Mouse (Mus musculus) ES-CJ7 (cell line): ENCODE measurements around the gene Bcr.

Source experiments
- DNase-seq: peaks from one replicate; pipeline ENCODE4 v3.0.0; 2011; ENCODE audit warnings: low read depth, low spot score

The Bcr gene

DNA sequence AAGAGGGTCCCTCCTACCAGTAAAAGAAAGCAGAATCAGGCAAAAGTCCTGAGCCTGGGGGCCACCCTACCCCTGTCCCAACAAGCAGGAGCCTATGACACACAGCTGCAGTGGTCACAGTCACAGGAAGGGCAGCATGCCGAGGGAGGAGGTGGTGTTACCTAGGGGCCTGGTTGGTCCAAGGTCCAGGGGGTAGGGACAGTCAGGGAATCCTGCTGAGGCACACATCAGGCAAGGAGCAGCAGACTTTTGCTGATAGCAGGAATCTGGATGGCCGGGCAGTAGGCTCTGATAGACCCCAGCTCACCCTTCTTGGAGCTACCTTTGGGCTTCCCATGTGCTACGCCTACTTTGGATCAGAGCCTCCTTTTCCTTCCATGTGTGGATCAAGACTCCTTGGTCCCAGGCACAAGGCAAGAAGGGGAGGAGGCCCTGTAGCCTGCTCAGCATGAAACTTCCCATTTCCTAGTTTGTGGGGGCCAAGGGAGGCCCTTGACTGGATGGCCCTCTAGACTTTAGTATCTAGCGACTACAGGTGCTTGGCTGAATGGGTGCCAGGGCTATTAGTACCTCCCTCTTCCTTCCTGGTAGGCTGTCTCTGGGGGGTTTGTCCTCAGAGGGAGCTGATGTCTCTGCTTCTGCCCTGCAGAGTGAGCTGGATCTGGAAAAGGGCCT lies 70.1 kb downstream of the Bcr start:
- DNase-seq = no peak

DNA sequence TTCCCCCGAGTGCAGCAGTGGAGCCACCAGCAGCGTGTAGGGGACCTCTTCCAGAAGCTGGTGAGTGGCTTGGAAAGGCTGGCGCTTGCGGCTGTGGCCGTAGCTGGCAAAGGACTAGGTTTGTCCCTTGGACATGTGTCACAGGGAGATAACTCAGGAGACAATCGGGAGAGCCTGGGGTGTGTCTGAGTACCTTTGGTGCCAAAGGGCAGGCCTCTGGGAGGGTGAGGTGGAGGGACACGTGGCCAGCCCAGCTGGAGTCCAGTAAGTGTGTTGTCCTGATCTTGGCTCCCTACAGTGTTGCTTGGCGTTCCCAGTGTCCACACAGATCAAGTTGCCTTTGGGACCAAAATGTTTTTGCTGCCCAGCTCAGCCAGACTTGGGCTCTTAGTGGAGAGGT lies 71.2 kb downstream of the Bcr start:
- no peak for DNase-seq

DNA sequence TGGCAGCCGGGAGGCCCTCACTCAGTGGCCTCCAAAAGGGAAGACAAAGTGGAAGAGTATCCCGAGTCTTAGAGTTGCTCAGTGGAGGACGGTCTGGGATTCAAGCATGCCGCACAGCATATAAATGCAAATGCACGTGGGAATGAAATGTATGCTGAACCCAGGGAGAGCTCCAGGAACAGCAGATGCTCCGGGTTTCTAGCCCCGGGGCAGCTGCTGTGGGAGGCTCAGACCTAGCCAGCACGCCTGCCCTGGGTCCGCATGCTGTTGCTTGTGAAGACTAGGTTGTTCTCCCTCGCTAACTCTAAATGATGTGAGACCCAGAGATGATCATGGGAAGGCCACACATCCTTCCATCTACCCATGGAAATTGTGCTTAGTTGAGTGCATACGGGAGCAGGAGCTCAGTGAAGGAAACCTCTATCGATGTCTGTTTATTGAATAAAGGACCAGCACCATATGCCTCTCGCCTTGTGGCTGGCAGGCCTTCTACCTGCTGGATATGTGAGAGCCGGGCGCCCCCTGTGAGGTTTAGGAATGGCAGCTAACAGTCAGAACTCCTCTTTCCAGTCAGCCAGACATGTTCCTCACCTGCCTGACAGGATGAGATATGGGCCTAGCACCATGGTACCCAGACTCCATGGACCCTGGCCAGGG lies 74.6 kb downstream of the Bcr start:
- no peak for DNase-seq

DNA sequence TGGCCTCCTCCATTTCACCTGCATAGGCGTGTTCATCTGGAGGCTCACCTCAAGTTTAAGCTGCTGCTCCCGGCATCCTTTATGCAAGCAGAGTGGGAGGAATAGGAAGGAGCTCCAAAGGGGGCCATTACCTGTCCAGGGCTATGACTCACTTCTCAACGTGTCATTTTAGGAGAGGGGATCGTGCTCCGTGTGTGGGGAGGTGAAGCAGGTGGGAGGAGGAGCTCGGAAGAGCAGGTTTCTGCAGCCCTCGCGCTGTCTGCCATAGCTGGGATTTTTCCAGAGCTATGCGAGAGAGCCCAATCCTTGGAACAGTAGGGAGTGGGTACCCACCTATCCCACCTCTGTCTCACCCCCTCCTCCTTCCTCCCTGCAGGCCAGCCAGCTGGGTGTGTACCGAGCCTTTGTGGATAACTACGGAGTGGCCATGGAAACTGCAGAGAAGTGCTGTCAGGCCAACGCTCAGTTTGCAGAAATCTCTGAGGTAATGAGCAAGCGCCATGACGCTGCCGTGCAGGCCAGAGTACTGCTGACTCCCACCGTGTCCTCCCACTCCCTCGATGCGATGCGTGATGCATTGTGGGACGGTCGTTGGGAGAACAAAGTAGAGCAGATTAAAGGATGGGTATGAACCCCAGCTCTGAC lies 75.2 kb downstream of the Bcr start:
- DNase-seq = no peak

DNA sequence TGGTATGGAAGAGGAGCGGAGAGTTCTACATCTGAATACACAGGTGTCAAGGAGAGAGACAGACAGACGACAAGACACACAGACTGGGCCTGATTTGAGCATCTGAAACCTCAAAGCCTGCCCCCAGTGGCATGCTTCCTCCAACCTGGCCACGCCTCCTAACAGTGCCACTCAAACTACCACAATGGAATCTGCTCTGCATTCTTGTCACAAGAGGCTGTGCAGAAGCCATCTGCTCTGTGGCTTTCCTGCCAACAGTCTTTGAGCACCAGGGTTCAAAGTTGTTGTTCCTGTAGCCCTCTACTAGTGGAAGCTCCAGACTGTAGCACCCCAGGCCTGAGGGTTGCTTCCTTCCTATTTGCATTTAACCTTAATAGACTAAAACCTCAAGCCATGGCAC lies 76.8 kb downstream of the Bcr start:
- no peak for DNase-seq

DNA sequence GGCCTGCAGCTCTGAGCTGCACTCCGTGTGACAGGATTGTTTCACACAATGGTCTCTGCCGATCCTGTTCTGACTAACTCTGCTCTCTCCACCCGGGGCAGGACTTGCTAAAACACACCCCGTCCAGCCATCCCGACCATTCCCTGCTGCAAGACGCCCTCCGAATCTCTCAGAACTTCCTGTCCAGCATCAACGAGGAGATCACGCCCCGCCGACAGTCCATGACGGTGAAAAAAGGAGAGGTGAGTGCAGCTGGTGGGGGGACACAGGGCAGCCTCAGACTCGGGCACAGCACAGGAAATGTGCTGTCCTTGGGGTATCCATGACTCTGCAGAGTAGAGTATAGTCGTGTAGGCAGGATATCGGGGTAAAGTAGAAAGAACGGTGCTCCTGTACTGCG lies 84.8 kb downstream of the Bcr start:
- DNase-seq = no peak

DNA sequence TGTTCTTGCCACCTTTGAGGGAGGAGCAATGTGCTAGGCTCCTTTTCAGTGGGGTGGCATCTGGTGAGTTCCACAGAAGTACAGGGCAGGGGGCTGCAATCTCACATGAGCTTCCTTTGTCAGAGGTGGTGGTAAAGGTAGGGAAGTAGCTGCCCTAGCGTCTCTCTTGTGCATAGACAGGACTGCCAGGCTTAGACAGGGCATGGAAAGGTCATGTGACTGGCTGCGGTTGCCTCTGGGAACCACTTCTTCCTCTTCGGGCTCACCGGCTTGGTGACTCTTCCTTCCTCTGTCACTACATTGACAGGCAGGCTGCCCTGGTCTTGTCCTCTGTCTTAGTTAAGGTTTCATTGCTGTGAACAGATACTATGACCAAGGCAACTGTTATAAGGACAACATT lies 85.6 kb downstream of the Bcr start:
- DNase-seq = no peak

DNA sequence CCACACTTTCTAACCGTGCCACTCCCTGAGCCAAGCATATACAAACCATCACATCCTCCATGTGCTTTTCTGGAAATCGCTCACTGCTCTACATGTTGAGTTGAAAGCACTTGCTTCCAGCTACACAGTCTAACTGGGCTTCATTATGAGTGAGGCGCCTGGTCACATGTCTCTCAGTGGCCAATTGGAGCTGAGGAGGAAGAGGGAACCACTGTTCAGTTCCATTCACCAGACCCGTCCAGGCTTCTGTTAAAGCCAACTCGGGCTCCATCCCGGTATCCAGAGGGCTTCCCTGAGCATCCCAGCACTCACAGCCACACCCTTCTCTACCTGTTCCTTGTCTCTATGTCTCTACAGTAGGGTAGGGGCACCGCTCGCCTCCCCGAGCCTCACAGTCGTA lies 86.2 kb downstream of the Bcr start:
- no peak for DNase-seq

DNA sequence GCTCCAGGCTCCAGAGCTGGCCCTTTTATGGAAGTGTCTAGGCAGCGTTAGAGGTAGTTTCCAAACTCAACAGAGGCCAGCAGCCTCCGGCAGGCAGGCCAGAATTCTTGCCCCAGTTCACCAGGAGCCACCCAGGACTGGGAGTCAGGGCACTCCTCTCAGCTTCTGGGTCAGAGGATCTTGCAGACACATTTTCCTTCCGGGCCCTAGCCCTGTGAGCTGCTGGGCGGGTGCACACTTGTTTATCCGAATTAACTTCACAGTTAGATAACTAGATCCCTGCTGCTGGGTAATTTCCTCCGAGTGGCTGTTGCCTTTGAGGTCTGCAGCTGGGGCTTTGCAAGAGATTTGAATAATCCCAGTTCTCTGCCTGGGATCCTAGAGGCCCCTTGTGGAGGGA lies 87.9 kb downstream of the Bcr start:
- DNase-seq = no peak

DNA sequence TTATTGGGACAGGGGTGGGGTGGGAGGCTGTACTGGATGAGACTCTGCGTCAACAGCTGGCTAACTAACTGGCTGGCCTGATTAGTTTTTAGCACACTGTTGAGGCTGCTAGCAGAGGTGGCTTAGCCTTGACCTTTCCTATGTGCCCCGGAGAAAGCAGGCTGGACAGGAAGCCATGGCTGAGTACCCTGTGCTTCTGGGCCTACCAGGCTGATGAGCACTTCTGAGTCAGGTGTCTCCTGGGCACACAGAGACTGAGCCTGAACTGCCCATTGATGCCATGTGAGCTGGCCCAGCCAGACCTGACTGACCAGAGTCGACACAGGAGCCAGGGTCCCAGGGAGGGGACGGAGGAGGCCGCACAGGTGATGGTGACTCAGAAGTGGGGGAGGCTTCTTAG lies 90.0 kb downstream of the Bcr start:
- no peak for DNase-seq

DNA sequence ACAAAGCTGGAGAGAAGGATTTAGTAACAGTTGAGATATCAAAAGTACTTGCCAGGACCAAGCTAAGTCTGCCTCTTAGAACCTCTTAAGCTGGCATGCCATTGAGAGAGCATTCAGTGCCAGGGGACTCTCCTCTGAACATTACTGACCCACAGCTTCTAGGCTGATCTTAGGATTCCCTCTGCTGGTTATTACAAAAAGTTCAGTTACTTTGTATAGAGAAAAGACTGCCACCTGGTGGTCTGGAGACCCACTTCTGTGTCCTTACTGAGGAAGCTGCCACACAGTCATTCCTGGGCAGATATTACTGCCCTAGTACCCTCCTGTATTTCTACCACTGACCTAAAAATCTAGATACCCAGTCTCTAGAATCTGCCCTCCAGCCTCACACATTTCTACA lies 90.9 kb downstream of the Bcr start:
- DNase-seq = peak; percentile 68

DNA sequence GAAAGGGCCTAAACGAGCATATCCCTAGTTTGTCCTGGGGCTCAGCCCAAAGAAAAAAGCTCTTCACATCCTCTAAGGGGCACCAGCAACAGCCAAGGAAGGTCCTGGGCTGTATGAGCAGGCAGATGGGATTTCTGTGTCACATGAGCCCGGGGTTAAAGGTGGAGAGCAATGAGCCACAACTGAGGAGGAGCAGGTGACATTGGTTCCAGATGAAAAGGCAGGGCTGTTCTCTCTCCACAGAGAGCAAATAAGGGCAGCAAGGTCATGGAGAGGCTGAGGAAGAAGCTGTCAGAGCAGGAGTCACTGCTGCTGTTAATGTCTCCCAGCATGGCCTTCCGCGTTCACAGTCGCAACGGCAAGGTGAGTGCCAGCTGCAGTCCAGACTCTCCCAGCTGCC lies 96.4 kb downstream of the Bcr start:
- no peak for DNase-seq

DNA sequence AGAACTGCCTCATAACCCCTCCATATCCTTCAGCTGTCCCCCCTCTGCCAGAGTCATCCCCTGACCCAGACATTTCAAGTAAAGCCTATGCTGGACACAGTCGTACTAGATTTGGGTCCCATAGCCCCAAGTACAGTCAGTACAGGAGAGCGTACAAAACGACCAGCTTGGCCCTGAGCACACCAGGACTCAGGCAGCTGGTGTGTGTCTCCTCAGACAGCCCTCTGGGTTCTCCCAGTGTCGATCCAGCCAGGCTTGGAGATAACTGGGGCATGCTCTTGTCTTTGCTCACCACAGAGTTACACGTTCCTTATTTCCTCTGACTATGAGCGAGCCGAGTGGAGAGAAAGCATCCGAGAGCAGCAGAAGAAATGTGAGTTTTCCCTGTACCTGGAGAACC lies 97.3 kb downstream of the Bcr start:
- no peak for DNase-seq

DNA sequence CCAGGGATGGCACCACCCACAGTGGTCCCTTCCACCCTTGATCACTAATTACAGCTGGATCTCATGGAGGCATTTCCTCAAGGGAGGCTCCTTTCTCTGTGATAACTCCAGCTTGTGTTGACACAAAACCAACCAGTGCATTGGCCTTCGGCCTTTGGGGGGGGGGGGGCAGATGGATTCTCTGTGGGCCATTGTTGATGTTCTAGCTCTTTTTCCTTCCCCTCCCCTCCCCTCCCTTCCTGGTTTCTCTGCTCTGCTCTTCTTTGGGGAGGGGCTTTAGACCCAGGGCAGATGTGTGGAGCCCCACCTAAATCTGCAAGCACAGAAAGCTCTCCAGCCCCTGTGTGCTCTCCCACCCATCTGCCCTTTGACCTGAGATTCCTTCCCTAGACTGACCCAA lies 98.0 kb downstream of the Bcr start:
- no peak for DNase-seq

DNA sequence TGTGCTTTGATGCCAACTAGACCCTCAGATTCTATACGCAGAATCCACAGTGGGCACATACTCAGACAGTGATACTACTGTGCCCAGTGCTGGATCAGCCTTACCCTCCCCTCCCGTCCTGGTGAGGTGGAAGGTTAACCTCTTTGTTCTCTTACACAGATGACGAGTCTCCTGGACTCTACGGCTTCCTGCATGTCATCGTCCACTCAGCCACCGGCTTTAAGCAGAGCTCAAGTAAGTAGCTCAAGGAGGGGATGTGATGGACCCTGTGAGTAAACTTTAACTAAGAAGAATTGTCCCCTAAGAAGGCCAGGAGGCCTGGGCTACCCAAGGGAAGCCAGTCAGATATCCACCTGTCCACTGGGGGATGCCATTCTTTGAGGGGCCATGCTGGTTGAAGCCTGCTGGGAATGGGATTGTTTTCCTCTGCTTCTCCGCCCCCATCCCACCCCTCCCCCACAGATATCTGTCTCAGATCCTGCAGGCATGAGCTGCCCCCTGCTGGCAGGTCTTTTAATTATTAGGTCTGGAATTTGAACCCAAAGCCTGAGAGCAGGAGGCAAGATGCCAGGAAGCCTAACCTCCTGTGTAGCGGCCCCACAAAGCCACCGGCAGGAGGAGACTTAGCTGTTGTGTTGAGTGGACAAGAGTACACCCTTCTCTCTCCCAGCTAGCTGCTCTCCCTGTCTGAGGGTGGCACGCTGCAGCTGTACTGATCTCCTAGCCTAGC lies 99.9 kb downstream of the Bcr start:
- DNase-seq = peak; percentile 49

DNA sequence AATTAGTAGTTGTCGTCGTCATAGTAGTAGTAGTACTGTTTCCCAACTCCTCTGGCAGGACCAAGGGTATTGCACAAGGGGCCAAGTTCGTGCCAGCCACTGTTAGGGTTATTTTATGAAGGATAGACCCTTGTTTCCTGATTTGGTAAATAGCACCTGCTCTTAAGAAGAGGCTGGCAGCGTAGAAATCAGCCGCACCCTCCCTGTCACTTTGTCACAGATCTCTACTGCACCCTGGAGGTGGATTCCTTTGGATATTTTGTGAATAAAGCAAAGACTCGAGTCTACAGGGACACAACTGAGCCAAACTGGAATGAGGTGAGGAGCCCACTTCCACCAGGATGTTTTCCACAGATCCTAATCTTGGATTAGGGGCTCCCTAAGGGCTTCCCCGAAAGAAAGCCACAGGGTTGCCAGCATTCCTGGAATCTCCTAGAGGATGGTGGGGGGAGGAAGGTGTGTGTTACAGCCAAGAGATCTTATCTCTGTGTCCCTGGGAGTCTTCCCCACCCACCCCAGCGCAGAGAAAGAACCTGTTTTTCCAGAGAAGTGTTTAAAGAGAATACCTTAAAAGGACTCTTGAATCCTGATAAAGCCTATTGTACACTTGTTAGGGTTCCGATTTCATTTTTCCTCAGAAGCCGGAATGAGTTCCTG lies 105.6 kb downstream of the Bcr start:
- no peak for DNase-seq

DNA sequence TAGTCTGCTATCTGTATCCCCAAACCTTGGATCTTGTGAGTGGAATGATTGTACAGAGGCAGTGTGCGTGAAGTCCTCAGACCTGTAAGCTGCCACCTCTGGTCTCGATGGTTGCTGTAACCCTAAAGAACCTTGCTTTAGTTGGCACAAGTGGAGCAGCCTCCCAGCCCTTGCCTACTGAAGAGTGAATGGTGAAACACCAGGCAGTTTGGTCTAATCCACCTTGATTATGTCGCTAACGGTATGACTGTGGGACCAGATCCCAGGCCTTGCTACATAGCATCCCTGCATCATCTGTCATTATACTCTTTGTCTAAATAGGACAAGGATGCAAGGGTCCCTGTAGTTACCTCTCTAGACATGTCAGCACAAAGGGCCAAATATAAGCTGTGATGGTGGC lies 106.2 kb downstream of the Bcr start:
- no peak for DNase-seq

DNA sequence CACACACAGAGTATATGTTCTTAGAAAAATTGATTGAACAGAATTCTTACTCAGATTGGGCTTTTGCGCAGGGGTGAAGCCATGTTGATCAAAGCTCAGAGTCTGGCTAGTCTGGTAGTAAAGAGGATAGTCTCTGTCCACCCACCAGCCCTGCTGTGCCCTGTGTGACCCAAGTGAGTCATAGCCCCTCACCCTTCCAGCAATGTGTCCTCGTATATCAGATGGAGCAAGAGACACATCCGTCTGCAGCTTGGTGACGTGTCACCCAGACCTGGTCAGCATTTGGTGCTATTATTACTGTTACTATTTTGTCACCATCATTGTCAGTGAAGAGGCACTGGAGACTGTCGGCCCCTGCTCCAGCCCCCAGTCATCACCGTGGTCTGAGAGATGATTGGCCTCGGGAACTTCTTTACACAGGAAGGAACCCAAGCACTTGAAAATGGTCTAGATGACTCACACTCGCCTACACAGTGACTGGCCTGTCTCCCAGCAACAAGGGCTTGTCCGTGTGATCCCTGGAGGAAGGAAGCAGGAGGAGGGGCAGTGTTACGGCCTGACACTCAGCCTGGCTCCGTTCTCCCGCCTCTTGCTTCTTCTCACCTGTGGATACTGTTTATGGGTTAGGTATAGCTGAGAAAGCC lies 109.9 kb downstream of the Bcr start:
- DNase-seq = no peak

DNA sequence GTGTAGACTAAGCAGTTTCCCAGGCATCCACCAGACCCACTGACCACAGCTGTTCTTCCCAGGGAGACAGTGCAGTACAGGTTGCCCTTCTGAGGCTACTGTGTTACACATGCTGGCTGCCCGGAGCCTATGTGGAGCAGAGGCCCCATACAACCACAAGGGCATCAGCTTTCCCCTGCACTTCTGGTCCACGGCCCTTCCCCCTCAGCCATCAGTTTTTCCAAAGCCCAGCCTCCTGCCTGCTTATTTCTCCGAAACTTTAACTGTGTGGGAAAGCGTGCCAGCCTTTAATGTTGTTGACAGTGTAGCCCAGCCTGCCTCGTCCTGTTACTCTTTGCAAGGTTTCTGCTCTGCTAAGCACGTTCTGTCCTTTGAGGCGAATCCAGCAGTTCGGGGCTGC lies 112.7 kb downstream of the Bcr start:
- DNase-seq = no peak

DNA sequence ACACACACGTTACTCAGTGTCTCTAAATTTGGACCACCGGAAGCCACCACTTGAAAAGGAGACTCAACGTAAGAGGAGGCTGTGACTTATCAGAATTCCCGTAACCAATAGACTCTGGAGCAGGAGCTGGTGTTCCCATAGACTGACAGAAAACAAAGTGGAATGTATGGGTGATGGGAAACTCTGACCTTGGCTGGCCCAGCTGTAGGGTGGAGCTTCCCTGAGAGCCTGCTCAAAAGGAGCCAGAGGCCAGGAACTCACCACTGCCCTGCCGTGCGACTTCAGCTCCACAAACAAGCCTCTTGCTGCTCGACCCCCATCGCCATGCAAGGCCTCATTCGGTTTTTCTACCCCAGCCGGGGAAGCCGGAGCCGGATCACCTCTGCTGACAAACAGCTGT lies 113.3 kb downstream of the Bcr start:
- DNase-seq = no peak

DNA sequence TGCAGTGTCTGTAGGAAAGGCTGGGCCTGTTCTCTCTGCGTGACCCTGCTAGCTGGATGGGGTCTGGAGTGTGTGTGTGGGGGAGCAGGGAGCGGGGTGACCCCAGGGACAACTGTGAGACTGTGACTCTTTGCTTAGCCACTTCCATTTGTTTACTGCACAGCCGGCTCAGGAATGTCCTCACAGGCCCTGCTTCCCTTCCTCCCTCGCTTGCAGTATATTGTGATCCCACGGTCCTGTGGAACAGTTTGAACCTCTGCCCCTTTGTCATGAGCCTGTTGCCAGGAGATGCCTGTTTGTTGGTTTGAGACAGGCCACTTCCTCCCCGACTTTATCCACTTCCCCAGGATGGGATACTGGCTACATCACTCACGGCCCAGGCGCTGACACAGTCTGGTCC lies 116.1 kb downstream of the Bcr start:
- no peak for DNase-seq

DNA sequence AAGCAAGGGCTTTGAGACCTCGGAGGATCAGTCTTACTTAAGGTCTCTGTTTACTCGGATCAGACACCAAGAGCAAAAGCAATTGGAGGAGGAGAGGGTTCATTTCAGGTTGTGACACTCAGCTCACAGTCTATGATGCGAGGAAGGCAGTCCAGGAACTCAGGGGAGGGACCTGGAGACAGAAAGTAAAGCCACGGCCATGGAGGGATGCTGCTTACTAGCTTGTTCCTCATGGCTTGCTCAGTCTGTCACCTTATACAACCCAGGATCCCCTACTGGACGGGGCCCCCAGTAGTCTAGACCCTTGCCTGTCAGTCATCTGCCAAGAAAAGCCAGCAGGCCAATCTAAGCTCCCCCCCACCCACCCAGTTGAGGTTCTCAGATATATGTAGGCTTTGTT lies 118.5 kb downstream of the Bcr start:
- no peak for DNase-seq
